Mouse (Mus musculus) layer of hippocampus, adult 11-12 months (tissue): Measurements from ENCODE around the gene Sema3f.

ENCODE experiments used
- DNase-seq: peaks from one replicate; pipeline ENCODE4 v3.0.0; 2022; ENCODE audit warnings: low spot score

The Sema3f gene

DNA sequence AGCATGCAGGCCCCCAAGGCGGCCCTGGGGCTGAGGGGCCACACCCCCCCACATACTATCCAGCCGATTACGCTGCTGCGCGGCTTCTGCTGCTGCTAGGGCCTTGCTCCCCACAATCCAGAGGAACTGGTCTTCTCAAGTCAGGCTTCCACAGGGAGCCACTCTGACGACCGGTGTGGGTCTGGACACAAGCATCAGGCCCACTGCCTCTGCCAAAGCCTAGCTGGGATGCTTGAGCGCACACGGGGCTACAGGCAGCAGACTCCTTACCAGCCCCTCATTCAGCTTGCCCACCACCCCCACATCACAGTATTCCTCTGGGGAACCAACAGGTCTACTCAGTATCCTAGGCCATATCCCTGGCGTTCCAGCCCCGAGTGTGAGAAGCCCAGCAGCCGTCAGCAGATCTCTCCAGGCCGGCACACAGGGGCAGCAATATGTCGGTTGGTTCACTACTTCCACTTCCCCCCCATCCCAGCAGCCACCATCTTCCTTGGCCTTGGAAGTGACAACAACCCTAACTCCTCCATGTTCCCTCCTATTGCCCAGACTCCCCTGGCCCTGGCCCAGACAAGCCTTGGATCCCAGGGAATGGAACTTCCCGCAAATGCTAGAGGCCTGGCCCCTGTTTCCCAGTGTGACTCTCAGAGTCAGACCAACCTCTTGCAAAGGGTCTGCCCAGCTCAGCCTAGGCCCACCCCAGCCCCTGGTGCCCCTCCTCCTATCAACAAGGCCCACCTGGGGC is 76.4 kb downstream of the Sema3f start:
- peak; percentile 41 for DNase-seq

DNA sequence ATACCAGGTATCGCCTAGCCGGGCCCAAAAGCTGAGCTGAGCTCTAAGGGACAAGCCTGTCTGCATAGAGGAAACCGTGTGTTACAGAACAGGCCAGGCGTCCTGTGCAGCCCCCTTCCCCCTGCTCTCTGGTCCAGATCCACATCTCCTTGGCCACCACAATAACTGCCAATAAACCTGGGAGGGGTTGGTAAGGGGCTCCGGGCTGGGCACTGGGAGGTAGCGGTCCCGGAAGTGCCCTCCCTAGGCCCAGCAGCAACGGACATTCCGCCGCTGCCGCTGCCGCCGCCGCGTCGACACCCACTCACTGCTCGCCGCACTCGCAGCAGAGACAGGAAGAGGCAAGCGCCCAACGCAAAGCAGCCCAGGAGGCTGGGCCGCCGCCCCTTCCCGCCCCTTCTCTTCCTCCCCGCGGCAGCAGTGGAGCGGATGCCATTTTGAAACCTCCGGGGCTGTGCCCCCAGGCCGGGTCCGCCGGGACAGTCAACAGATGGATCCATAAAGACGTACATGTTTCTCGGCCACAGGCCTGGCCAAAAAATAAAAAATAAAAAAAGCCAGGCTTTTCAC is 77.1 kb downstream of the Sema3f start:
- DNase-seq: peak; percentile 78

DNA sequence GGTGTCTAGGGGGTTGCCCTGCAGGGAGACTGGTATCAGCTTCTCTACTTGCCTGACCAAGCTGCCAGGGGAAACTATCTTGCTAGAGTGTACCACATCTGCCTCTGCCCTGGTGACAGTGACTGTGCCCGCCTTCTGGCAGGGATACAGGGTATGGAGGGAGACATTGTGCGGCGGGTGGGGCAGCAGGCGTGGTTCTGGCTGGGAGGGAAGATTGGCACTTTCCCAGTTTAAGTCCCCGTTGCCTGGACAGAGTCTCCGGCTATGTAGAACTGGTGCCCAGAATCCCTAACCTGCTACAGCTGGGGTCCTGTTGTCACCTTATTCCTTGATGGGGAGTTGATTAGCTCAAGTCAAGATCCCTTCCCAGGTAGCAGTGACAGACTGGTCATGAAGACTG is 77.8 kb downstream of the Sema3f start:
- DNase-seq: peak; percentile 50

DNA sequence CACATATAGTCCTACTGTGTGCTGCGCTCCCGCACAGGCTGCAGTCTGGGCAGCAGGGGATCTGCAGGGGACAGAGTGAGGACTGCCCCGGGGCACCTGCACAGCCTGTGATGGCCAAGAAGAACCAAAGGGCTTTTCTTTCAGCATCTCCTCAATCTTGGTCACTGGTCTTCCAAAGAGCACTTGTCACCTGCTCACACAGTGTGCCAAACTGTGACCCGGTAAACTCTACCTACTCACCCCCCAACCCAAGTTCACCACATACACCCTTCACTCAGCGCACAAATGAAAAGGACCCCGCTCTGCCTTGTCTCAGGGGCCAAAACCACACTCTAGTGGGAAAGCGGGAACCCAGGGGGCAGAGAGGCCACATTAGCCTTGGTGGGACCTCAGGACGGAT is 78.4 kb downstream of the Sema3f start:
- no peak for DNase-seq
